Mouse (Mus musculus) frontal cortex, postnatal 25 days (tissue): Measurements from ENCODE around the gene Oas2.

Experiments
- DNase-seq, 2 experiments: peaks; one replicate each; pipeline ENCODE4 v3.0.0; 2022; ENCODE audit warnings: low spot score in 2 of 2

Oas2 gene

DNA sequence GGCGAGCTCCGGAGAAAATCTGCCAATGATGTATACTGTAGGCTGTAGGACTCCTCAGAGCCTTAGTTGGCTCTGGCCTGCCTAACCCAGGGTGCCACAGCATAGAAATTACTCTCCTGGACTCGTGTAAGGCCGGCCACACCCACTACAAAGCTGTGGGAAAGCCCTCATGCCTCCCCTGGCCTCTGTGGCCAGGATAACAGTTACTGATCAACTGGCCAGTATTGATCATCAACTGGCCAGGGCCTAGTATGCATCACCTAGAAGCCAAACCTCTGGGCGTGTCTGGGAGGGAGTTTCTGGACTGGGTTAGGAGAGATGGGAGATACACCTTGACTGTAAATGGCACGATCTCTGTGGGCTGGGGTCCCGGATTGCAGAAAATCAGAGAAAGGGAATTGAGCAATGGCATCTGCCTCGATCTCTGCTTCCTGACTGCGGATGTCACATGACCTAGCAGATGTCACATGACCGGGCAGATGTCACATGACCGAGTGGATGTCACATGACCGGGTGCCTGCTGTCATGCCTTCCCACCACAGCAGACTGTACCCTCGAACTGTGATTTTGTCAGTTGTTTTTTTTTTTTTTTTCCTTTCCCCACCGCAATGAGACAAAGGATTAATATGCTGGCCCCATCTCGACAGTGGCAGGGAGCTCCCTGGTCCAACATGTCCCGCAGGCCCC lies 53.5 kb downstream of the Oas2 start:
- DNase-seq = no peak

GRCm38 (mm10) chr5:120694695-120695074 lies 55.0 kb downstream of the Oas2 start:
- DNase-seq = no peak

DNA sequence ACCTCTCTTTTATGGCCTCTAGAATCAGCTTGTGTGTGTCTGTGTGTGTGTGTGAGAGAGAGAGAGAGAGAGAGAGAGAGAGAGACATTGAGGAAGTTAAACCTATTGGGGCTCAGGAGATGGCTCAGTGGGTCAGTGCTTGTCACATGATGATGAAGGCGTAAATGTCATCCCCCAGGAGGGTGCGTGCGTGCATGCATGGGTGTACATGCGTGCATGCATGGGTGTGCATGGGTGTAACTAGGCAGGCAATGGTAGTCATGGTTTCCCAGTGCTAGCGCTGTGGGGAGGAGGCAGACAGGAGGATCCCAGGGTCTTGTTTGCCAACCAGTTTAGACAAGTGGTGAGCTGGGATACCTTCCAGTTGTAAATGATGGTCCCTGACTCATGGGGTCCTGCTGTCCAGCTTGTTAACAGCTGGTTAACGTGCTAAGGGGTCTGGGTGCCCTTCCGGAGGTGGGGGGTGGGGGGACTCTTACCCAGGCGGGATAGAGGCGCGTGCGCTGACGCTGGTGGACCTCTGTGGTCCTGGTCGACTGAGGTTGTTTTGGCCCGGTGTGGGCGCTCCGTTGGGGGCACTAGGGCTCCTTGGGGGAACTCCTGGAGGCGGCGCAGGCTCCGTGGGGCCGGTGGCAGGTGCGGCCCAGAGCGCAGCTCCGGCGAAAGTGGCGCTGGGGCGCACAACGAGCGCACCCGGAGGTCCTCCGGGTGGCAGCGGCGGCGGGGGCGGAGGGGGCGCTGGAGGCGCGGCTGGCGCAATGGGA lies 55.5 kb downstream of the Oas2 start:
- no peak for DNase-seq

- no peak for DNase-seq
These were observed 57.6 kb downstream of the Oas2 start for GRCm38 (mm10) chr5:120692034-120692433.

DNA sequence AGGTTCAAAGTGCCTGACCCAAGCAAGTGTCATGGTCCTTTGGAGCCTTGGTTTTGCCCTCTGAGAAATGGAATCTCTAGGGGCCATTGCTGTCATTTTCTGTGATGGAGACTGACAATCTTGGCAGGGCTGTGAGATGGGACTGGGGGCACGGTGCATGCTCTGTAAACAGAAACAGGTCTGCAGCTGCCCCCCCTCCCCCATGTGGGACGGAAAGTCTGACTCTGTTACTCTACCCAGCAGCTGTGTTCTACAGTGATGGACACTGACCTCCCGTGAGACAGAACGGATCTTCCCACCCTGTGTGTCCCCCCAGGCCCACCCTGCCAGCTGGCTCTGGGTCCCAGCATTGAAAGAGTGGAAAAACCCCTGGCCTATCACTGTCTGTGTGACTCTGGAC lies 59.2 kb downstream of the Oas2 start:
- DNase-seq = no peak

GRCm38 (mm10) chr5:120688434-120688833 lies 61.2 kb downstream of the Oas2 start:
- no peak for DNase-seq

DNA sequence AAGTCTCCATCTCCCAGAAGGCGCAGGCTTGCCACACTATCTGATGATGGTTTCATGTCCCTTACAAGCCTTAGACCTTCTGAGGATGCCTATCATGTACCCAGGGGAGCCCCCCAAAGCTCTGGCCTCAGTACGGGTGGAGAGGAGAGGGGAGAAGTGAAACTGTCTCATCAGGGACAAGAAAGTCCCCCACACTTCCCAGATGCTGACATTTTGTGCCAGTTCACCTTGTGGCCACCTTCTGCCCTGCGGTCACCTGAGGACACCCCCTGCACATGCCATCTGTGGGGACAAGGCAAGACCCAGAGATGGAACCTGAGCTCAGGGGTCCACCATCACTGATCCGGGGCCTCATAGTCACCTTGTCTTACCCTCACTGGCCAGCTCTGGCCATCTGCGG lies 61.8 kb downstream of the Oas2 start:
- no peak for DNase-seq

DNA sequence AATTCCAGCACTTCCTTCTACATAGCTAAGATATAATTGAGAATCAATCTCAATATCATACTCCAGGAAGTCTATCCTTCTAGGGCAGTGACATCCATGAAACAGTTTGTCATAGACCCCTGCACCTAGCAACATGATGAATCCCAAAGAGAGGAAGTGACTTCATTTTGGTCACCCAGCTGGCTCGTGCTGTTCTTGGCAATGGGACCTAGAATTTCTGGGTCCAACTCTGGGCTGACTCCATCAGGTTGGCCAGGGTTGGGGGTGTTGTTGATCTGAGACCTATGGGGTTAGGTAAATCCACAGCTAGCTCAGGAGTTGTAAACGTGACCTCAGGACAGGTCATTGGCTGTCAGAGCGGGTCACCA lies 62.2 kb downstream of the Oas2 start:
- no peak for DNase-seq

- DNase-seq = no peak
These were observed 62.7 kb downstream of the Oas2 start for GRCm38 (mm10) chr5:120686749-120687483.

- no peak for DNase-seq
These were observed 64.0 kb downstream of the Oas2 start for GRCm38 (mm10) chr5:120685678-120686077.

- DNase-seq = no peak
These were observed 66.5 kb downstream of the Oas2 start for GRCm38 (mm10) chr5:120682982-120683771.

- DNase-seq = no peak
These were observed 68.7 kb downstream of the Oas2 start for GRCm38 (mm10) chr5:120680918-120681317.
